Mouse (Mus musculus) heart, embryonic 14.5 days (tissue): ENCODE results near the gene Alg1. TPM values are rescaled to one million over a fixed set of nuclear protein-coding genes. Genes with fewer than 3 reads are reported as not detected.
A peak's percentile ranks its signal among the peaks of the same experiment; 100 is the strongest.

ENCODE experiments used
- ATAC-seq: fragments of 200-750 bp; cut with Nextera tagmentation; 2 replicates; pipeline ENCODE4 v1.8.0; 2017; ENCODE audit warnings: low read depth, moderate TSS enrichment; ENCODE audit not compliant: insufficient number of reproducible peaks, insufficient read depth, low FRiP score
- H3K27ac ChIP-seq, 2 experiments: fragments of 200-500 bp in 1 of 2; fragments of 300-500 bp in 1 of 2; sonication (generic) in 1 of 2; replicated peaks in 1 of 2; 2 replicates each; pipeline ENCODE4 v1.5.1; 2012 to 2014; ENCODE audit warnings: low read depth in 2 of 2, low read length in 2 of 2, control low read depth in 1 of 2, mild to moderate bottlenecking in 1 of 2, mixed read lengths in 1 of 2; ENCODE audit not compliant: control insufficient read depth in 1 of 2, insufficient read depth in 1 of 2
- H3K27me3 ChIP-seq: fragments of 300-500 bp; sonication (generic); 2 replicates; pipeline ENCODE4 v1.6.1; 2014; ENCODE audit warnings: mild to moderate bottlenecking, low read length, control low read depth; ENCODE audit not compliant: control insufficient read depth, insufficient read depth
- H3K36me3 ChIP-seq: fragments of 300-500 bp; sonication (generic); 2 replicates; pipeline ENCODE4 v1.6.1; 2014; ENCODE audit warnings: mild to moderate bottlenecking, control low read depth, low read length, mixed read lengths; ENCODE audit not compliant: control insufficient read depth, insufficient read depth
- H3K4me1 ChIP-seq, 2 experiments: fragments of 200-500 bp in 1 of 2; fragments of 300-500 bp in 1 of 2; sonication (generic) in 1 of 2; 2 replicates each; pipeline ENCODE4 v1.6.1; 2012 to 2014; ENCODE audit warnings: low read length in 2 of 2, control low read depth in 1 of 2, mixed read lengths in 1 of 2; ENCODE audit not compliant: control insufficient read depth in 2 of 2, insufficient read depth in 2 of 2
- H3K4me2 ChIP-seq: fragments of 300-500 bp; sonication (generic); 2 replicates; pipeline ENCODE4 v1.6.1; 2014; ENCODE audit warnings: mild to moderate bottlenecking, low read length
- H3K4me3 ChIP-seq, 2 experiments: fragments of 200-500 bp in 1 of 2; fragments of 300-500 bp in 1 of 2; sonication (generic) in 1 of 2; 2 replicates each; pipeline ENCODE4 v1.5.1; 2012 to 2014; ENCODE audit warnings: low read length in 2 of 2, mild to moderate bottlenecking in 2 of 2, control low read depth in 1 of 2, low read depth in 1 of 2, moderate library complexity in 1 of 2; ENCODE audit not compliant: control insufficient read depth in 1 of 2, insufficient read depth in 1 of 2
- H3K9ac ChIP-seq: fragments of 300-500 bp; sonication (generic); 2 replicates; pipeline ENCODE4 v1.6.1; 2014; ENCODE audit warnings: mild to moderate bottlenecking, low read length
- H3K9me3 ChIP-seq: fragments of 300-500 bp; sonication (generic); 2 replicates; pipeline ENCODE4 v1.6.1; 2016; ENCODE audit warnings: low read length, control low read depth; ENCODE audit not compliant: control insufficient read depth
- WGBS: fragments of 180-500 bp; shearing (Covaris S2); extraction: QIAGEN DNeasy Blood & Tissue Kit; methylation state at CpG from one replicate; pipeline ENCODE4 v1.1.7; 2014; 5-methylcytosine and 5-hydroxymethylcytosine counted together
- polyA plus RNA-seq: library from polyadenylated mRNA; unstranded; fragments of >200 nt; fragmentation: Nextera tagmentation; extraction: Ambion mirVana; gene quantifications from 2 replicates; pipeline ENCODE4 v1.2.1, GENCODE M21; 2014

Alg1 gene
- polyA plus RNA-seq: 27.9 and 29.5 TPM in 2 replicates

GRCm38 (mm10) chr16:5233418-5234313, at the start of gene Alg1:
Gene Alg1, plus strand, starts transcription at chr16:5233621.
- Histone ChIP-seq H3K27me3 (no peaks in the 10 kb centered on the region), H3K4me3 (peak within 1 kb of the TSS; percentile 58 to 76), H3K27ac (peak within 1 kb of the TSS in 1 of 2 experiments; percentile 50; a peak in 1 of 4 replicates), H3K4me1 (peaks cover 3 to 6% of the 10 kb centered on the region in 2 experiments), H3K9me3 (0 out of 2 replicates have a peak, but pooled peaks cover 2% of the 10 kb centered on the region), H3K9ac (peak within 1 kb of the TSS; percentile 82), H3K36me3 (peaks cover 8% of the 10 kb centered on the region; the same call in 1 of the 2 replicates), H3K4me2 (peak within 1 kb of the TSS; percentile 81)
- 2% methylated on average over 47 of the region's 47 CpGs for WGBS
- ATAC-seq: peak; percentile 96

GRCm38 (mm10) chr16:5184101-5184500, 49.3 kb upstream of the Alg1 start:
- Histone ChIP-seq H3K4me2 (no peak overlapping the region), H3K27ac (no peak overlapping the region), H3K4me1 (peaks cover 5 to 8% of the 10 kb centered on the region in 2 experiments; a peak in 2 of 4 replicates), H3K4me3 (no peak overlapping the region), H3K36me3 (no peaks in the 10 kb centered on the region), H3K9me3 (no peaks in the 10 kb centered on the region), H3K27me3 (no peaks in the 10 kb centered on the region; the same call in 1 of the 2 replicates), H3K9ac (no peak overlapping the region)
- ATAC-seq: no peak
- 52% methylated on average over 8 of the region's 8 CpGs for WGBS

GRCm38 (mm10) chr16:5184956-5185355, 48.5 kb upstream of the Alg1 start:
- H3K27me3 ChIP-seq: no peaks in the 10 kb centered on the region; the same call in 1 of the 2 replicates
- no peaks in the 10 kb centered on the region for H3K36me3 ChIP-seq
- ATAC-seq: no peak
- no peak overlapping the region for H3K4me2 ChIP-seq
- H3K9ac ChIP-seq: no peak overlapping the region
- H3K27ac ChIP-seq: no peak overlapping the region
- no peaks in the 10 kb centered on the region for H3K9me3 ChIP-seq
- 69% methylated on average over 5 of the region's 5 CpGs for WGBS
- peaks cover 5 to 8% of the 10 kb centered on the region in 2 experiments; a peak in 2 of 4 replicates for H3K4me1 ChIP-seq
- no peak overlapping the region for H3K4me3 ChIP-seq

GRCm38 (mm10) chr16:5185691-5186090, 47.7 kb upstream of the Alg1 start:
- ATAC-seq: no peak
- 63% methylated on average over 7 of the region's 7 CpGs for WGBS
- H3K4me1 ChIP-seq: peaks cover 5 to 8% of the 10 kb centered on the region in 2 experiments; a peak in 2 of 4 replicates
- no peaks in the 10 kb centered on the region; the same call in 1 of the 2 replicates for H3K27me3 ChIP-seq
- H3K4me2 ChIP-seq: no peak overlapping the region
- H3K27ac ChIP-seq: peak overlapping the region in 1 of 2 experiments; percentile 19; a peak in 1 of 4 replicates
- no peaks in the 10 kb centered on the region for H3K36me3 ChIP-seq
- H3K4me3 ChIP-seq: no peak overlapping the region
- H3K9me3 ChIP-seq: no peaks in the 10 kb centered on the region
- no peak overlapping the region for H3K9ac ChIP-seq

- ATAC-seq: no peak
- peak overlapping the region in 1 of 2 experiments; percentile 19; a peak in 1 of 4 replicates for H3K27ac ChIP-seq
- 36% methylated on average over 7 of the region's 7 CpGs for WGBS
- no peak overlapping the region for H3K4me2 ChIP-seq
- no peaks in the 10 kb centered on the region for H3K36me3 ChIP-seq
- H3K27me3 ChIP-seq: no peaks in the 10 kb centered on the region; the same call in 1 of the 2 replicates
- no peak overlapping the region for H3K9ac ChIP-seq
- H3K9me3 ChIP-seq: no peaks in the 10 kb centered on the region
- no peak overlapping the region for H3K4me3 ChIP-seq
- peaks cover 5 to 8% of the 10 kb centered on the region in 2 experiments; a peak in 2 of 4 replicates for H3K4me1 ChIP-seq
Observed at GRCm38 (mm10) chr16:5186234-5186633, 47.2 kb upstream of the Alg1 start.

GRCm38 (mm10) chr16:5195080-5195479, 38.3 kb upstream of the Alg1 start:
- 23% methylated on average over 6 of the region's 6 CpGs for WGBS
- no peak overlapping the region for H3K4me2 ChIP-seq
- H3K9ac ChIP-seq: no peak overlapping the region
- no peaks in the 10 kb centered on the region for H3K4me1 ChIP-seq
- no peak for ATAC-seq
- H3K9me3 ChIP-seq: no peaks in the 10 kb centered on the region
- peaks cover 27% of the 10 kb centered on the region for H3K36me3 ChIP-seq
- no peak overlapping the region for H3K4me3 ChIP-seq
- no peak overlapping the region for H3K27ac ChIP-seq
- no peaks in the 10 kb centered on the region for H3K27me3 ChIP-seq

- Histone ChIP-seq H3K27me3 (no peaks in the 10 kb centered on the region), H3K4me3 (peak overlapping the region; percentile 87 to 91; a peak in 3 of 4 replicates), H3K36me3 (peaks cover 26% of the 10 kb centered on the region), H3K4me1 (peaks cover 6% of the 10 kb centered on the region in 2 experiments; a peak in 2 of 4 replicates), H3K9ac (no peak overlapping the region), H3K9me3 (no peaks in the 10 kb centered on the region), H3K4me2 (peak overlapping the region; percentile 98), H3K27ac (no peak overlapping the region)
- WGBS: 8% methylated on average over 4 of the region's 4 CpGs
- ATAC-seq: no peak
Observed at GRCm38 (mm10) chr16:5202681-5203080, 30.7 kb upstream of the Alg1 start.
